Mouse (Mus musculus): ENCODE measurements around the gene Cacna1c.

Gene Cacna1c

DNA sequence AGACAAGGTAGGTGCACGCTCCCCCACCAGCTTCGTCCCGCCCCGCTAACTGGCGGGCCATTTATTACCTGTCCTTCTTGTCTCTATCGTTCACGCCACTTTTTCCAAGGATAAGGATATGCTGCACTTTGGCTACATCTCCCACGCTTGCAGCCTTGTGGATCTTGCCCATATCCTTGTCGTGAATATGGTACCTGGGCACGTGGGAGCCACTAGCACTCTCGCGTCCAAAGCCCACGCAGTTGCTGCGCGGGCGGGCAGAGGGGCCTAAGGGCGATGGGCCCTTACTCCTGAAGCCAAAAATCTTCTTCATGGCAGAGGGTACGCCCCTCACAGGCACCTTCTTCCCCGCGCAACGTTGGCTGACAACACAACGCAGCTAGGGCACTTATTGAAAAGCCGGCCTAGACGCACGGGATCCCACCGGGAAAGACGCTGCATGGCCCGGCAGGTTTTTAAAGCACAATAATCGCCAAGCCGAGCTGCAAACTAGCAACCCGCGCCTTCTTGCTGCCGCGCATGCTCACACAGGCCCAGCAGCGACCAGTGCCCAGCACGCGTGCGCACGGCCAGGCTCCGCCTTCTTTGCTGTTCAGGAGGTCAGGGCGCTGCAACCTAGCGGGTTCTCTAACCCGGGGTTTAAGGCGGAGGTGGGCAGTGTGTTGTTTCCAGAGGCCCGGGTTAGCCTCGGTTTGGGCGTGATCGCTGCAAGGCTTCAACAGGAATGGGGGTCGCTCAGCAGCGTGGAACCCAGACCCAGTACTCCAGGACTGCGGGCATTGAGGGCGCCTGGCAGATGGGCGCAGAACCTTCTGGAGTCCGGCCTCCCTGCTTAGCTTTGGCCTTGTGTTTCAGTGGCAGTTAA is 634.2 kb downstream of the Cacna1c start, which contains the start of gene Ankrd26:
Ankrd26 (minus strand) TSS at position 482 of the 865 bp plus-strand sequence.
- TF ChIP-seq GATA4 (IDR thresholded peaks at IDR 0.05; ENCODE audit: insufficient replicate concordance, low read length) = no peak

DNA sequence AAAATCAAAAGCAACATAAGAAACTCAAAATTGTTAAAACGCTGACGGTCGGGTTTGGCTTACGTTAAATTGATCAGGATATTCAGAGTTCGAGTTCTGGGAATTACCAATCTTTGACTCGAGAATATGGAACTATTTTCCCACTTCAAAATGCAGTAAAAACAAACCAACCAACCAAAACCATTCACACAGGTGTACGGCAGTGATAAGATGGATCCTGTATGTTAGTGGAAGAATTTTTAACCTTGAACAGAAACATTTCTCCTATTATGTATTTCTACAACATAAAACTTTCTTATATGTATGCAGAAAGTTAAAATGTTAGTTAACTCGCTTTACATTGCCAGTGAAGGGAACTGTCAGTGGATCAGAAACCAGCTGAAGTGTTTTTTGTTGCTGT is 635.0 kb downstream of the Cacna1c start:
- TF ChIP-seq GATA4 (IDR thresholded peaks at IDR 0.05; ENCODE audit: insufficient replicate concordance, low read length) = no peak

DNA sequence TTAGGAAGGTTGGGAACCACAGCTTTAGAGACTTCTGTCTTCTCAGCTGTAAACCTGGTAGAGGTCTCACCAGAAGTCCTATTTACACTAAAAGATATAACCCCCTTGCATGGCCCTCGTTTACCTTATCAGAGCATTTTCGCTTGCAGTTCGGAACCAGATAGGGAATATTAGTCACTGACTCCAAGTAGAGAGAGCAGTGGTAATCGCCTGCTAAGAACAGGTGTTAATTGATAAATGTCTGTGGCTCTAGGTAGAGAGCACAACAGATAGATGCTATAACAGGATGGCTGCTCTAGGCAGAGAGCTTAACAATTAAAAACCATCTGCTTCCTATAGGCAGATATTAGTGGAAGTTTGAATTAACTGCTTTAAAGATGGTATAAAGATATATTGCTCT is 657.6 kb downstream of the Cacna1c start:
- no peak for TF ChIP-seq GATA4 (IDR thresholded peaks at IDR 0.05; ENCODE audit: insufficient replicate concordance, low read length)
